Mouse (Mus musculus): ENCODE data around the gene Chst1. TPM values are rescaled to one million over a fixed set of nuclear protein-coding genes. Genes with fewer than 3 reads are reported as not detected.

Gene Chst1
- total and polyA plus RNA-seq, 2 experiments: 0.09 to 0.18 TPM

DNA sequence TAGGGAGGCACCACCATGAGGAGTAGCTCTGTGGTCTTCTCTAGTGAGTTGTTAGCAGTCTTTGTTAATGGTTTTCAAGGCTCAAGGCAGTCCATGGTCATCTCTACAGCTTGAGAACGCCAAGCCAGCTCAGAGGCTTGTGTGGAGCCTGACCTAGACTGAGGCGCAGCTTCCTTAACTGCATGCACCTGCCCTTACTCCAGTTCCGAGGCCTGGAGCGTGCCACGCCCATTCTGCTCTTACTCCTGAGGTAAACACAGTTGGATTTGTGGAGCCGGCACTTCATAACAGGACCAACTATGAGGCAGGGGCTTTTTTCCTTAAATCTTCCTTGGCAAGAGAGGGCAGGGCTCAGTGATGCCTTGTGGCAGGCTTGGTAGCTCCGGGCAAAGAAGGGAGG lies 18.2 kb upstream of the Chst1 start:
- no peak for DNase-seq (ENCODE audit: extremely low read depth, low read depth, low spot score)
- H3K27me3 ChIP-seq (ENCODE audit: control insufficient read depth, insufficient read depth, low read length): no peaks in the 10 kb centered on the region
- 93% methylated on average over 7 of the region's 7 CpGs for WGBS
- no peak overlapping the region for H3K27ac ChIP-seq (replicated peaks; ENCODE audit: insufficient read depth, low read depth, low read length)
- TF ChIP-seq CTCF (IDR thresholded peaks at IDR 0.05; ENCODE audit: low read depth, low read length): no peak
- TF ChIP-seq POLR2A (IDR thresholded peaks at IDR 0.05; ENCODE audit: extremely low read depth, insufficient read depth, low read length): no peak
- H3K9ac ChIP-seq (ENCODE audit: low read depth, low read length): no peak overlapping the region
- H3K79me2 ChIP-seq (ENCODE audit: control insufficient read depth, insufficient read depth, low read length): no peaks in the 10 kb centered on the region
- H3K36me3 ChIP-seq (ENCODE audit: control insufficient read depth, insufficient read depth, low read length): no peaks in the 10 kb centered on the region
- no peak overlapping the region for H3K4me3 ChIP-seq (ENCODE audit: insufficient read depth, low read depth, low read length)
- no peaks in the 10 kb centered on the region for H3K4me1 ChIP-seq (ENCODE audit: control insufficient read depth, insufficient read depth, low read length)

DNA sequence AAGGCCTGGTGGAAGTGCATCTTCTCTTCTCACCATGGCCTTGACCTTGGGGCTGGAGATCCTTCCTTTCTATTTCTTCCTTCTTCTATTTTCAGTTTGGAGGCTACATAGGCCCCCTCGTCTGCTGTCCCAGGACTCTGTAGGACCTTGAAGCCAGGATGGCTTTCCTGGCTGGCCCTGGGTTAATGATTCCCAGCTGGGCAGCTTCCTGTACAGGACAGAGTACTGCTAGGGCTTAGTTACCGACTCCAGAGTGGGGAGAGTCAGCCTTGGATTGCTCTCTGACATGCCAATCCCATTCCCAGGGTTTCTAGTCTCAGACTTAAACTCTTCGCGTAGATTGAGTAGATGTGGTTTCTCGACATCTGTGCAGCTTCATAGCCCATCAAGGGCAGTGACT lies 16.9 kb upstream of the Chst1 start:
- Histone ChIP-seq H3K27me3 (ENCODE audit: control insufficient read depth, insufficient read depth, low read length) (no peaks in the 10 kb centered on the region), H3K9ac (ENCODE audit: low read depth, low read length) (no peak overlapping the region), H3K36me3 (ENCODE audit: control insufficient read depth, insufficient read depth, low read length) (no peaks in the 10 kb centered on the region), H3K4me1 (ENCODE audit: control insufficient read depth, insufficient read depth, low read length) (no peaks in the 10 kb centered on the region), H3K27ac (replicated peaks; ENCODE audit: insufficient read depth, low read depth, low read length) (no peak overlapping the region), H3K4me3 (ENCODE audit: insufficient read depth, low read depth, low read length) (no peak overlapping the region), H3K79me2 (ENCODE audit: control insufficient read depth, insufficient read depth, low read length) (no peaks in the 10 kb centered on the region)
- WGBS: 60% methylated on average over 5 of the region's 5 CpGs
- TF ChIP-seq POLR2A (IDR thresholded peaks at IDR 0.05; ENCODE audit: extremely low read depth, insufficient read depth, low read length): no peak
- no peak for TF ChIP-seq CTCF (IDR thresholded peaks at IDR 0.05; ENCODE audit: low read depth, low read length)
- no peak for DNase-seq (ENCODE audit: extremely low read depth, low read depth, low spot score)

DNA sequence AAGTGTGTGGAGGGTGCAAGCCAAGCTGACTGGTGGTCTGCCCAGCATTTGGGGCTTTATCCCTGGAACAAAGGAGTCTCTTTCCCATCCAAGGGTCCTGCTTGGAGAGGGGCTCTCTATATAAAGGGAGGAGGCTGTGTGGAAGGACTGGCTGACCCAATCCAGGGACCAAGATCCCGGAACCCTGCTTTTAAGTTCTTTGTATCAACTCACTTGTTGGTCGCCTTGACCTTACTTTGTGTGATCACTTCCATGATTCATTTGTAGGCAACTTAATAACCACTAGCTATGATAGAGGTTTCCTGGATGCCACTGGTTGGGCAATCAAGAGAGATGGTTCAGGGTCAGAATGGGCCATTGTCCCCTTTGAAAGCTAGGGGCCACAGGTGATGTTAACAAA lies 11.7 kb upstream of the Chst1 start:
- H3K9ac ChIP-seq (ENCODE audit: low read depth, low read length): no peak overlapping the region
- no peaks in the 10 kb centered on the region for H3K36me3 ChIP-seq (ENCODE audit: control insufficient read depth, insufficient read depth, low read length)
- no peak for DNase-seq (ENCODE audit: extremely low read depth, low read depth, low spot score)
- no peak for TF ChIP-seq POLR2A (IDR thresholded peaks at IDR 0.05; ENCODE audit: extremely low read depth, insufficient read depth, low read length)
- no peak for TF ChIP-seq CTCF (IDR thresholded peaks at IDR 0.05; ENCODE audit: low read depth, low read length)
- no peaks in the 10 kb centered on the region for H3K27me3 ChIP-seq (ENCODE audit: control insufficient read depth, insufficient read depth, low read length)
- no peaks in the 10 kb centered on the region for H3K4me1 ChIP-seq (ENCODE audit: control insufficient read depth, insufficient read depth, low read length)
- no peak overlapping the region for H3K27ac ChIP-seq (replicated peaks; ENCODE audit: insufficient read depth, low read depth, low read length)
- no peaks in the 10 kb centered on the region for H3K79me2 ChIP-seq (ENCODE audit: control insufficient read depth, insufficient read depth, low read length)
- 95% methylated on average over 2 of the region's 2 CpGs for WGBS
- H3K4me3 ChIP-seq (ENCODE audit: insufficient read depth, low read depth, low read length): no peak overlapping the region

DNA sequence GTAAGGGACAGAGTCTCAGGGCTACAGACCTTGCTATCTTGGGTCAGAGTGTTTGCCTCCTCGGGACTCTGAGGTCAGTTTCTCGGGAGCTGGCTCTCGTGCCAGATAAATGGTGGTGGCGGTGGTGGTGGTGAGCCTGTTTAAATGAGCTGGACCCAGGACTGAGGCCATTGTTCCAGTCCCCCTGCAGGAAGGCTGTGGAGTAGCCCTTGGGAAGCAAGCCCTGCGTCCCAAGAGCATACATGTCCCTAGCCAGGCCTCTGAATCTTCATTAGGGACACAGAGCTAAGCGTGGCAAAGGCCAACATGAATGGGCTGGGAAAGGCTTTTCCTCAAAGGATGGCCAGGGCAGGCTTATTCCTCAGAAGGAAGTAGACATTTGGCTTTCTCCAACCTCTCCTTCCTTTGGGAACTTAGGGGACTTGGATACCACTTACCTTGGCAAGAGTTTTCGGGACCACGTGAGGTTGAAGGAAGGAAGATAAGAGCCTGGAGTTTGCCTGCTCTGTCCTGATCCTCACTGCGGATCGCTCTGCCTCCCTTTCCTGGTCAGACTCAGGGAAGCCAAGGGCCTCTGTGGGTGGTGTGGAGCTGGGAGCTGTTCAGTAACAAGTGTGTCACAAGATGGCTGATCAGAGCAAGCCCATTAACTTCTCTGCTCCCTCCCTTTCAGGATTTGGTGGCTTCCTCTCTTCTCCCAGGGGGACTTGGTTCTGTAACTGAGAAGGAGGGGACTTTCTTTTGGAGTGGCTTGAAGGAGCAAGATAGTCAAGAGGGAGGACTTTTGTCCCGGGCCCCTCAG lies 4.4 kb upstream of the Chst1 start:
- Histone ChIP-seq H3K9ac (ENCODE audit: low read depth, low read length) (no peak overlapping the region), H3K27me3 (ENCODE audit: control insufficient read depth, insufficient read depth, low read length) (no peaks in the 10 kb centered on the region; the same call in 1 of the 2 replicates), H3K4me3 (ENCODE audit: insufficient read depth, low read depth, low read length) (no peak overlapping the region), H3K36me3 (ENCODE audit: control insufficient read depth, insufficient read depth, low read length) (no peaks in the 10 kb centered on the region), H3K79me2 (ENCODE audit: control insufficient read depth, insufficient read depth, low read length) (no peaks in the 10 kb centered on the region), H3K27ac (replicated peaks; ENCODE audit: insufficient read depth, low read depth, low read length) (no peak overlapping the region), H3K4me1 (ENCODE audit: control insufficient read depth, insufficient read depth, low read length) (no peaks in the 10 kb centered on the region)
- TF ChIP-seq POLR2A (IDR thresholded peaks at IDR 0.05; ENCODE audit: extremely low read depth, insufficient read depth, low read length) (no peak), CTCF (IDR thresholded peaks at IDR 0.05; ENCODE audit: low read depth, low read length) (0 out of 2 replicates have a peak, but pooled peaks have one; percentile 14)
- DNase-seq (ENCODE audit: extremely low read depth, low read depth, low spot score): no peak
- 72% methylated on average over 11 of the region's 11 CpGs for WGBS

DNA sequence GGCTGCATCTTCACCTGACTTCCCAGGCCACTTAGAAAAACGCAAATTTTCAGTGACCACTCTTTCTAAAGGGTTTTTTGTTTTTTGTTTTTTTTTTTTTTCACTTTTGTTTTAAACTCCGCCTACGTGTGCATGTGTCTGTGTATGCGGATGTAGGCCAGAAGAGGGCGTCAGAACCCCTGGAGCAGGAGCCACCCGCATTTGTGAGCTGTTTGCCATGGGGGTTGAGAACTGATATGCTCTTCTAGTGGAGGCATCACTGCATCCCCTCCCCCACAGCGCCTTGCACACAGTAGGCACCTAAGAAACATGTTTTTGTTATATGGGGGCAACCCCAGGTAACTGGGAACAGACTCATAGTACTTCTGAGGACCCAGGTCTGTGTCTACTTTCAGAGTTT lies 2.2 kb upstream of the Chst1 start:
- 28% methylated on average over 7 of the region's 7 CpGs for whole genome bisulfite sequencing
- no peak overlapping the region for H3K4me3 ChIP-seq (ENCODE audit: insufficient read depth, low read depth, low read length)
- H3K4me1 ChIP-seq (ENCODE audit: control insufficient read depth, insufficient read depth, low read length): no peaks in the 10 kb centered on the region
- TF ChIP-seq CTCF (IDR thresholded peaks at IDR 0.05; ENCODE audit: low read depth, low read length): peak; percentile 37
- TF ChIP-seq POLR2A (IDR thresholded peaks at IDR 0.05; ENCODE audit: extremely low read depth, insufficient read depth, low read length): no peak
- H3K79me2 ChIP-seq (ENCODE audit: control insufficient read depth, insufficient read depth, low read length): no peaks in the 10 kb centered on the region
- no peaks in the 10 kb centered on the region for H3K36me3 ChIP-seq (ENCODE audit: control insufficient read depth, insufficient read depth, low read length)
- no peak for DNase-seq (ENCODE audit: extremely low read depth, low read depth, low spot score)
- no peak overlapping the region for H3K27ac ChIP-seq (replicated peaks; ENCODE audit: insufficient read depth, low read depth, low read length)
- H3K9ac ChIP-seq (ENCODE audit: low read depth, low read length): no peak overlapping the region
- peaks cover 2% of the 10 kb centered on the region; the same call in 1 of the 2 replicates for H3K27me3 ChIP-seq (ENCODE audit: control insufficient read depth, insufficient read depth, low read length)

DNA sequence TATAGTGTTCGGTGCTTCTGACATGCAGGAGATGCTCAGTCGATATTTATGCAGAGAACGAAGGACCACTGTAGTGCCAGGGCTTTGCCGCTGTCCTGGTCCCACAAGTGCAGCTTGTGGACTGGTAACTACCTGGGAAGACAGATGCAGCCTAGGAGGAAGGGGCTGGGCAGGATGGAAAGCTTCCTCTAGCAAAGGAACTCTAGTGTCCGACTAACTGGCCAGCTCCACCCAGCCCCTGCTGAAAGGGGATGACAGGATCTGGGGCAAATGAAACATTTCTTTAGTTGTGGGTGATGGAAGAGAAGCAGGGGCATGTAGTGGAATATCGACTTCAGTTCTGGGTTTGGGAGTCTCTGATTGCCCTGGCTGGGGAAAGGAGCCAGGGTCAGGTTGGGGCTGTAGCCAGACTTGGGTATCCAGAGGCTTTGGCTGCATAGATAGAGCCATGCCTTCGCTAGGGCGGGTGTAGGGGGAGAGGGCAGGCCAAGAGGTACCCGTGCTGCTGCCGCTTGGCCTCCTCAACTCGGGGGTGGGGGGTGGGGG lies 493 bp upstream of the Chst1 start:
- Histone ChIP-seq H3K4me1 (ENCODE audit: control insufficient read depth, insufficient read depth, low read length) (no peaks in the 10 kb centered on the region), H3K36me3 (ENCODE audit: control insufficient read depth, insufficient read depth, low read length) (no peaks in the 10 kb centered on the region), H3K9ac (ENCODE audit: low read depth, low read length) (no peak overlapping the region), H3K4me3 (ENCODE audit: insufficient read depth, low read depth, low read length) (no peak overlapping the region), H3K27ac (replicated peaks; ENCODE audit: insufficient read depth, low read depth, low read length) (no peak overlapping the region), H3K27me3 (ENCODE audit: control insufficient read depth, insufficient read depth, low read length) (peaks cover 2% of the 10 kb centered on the region; the same call in 1 of the 2 replicates), H3K79me2 (ENCODE audit: control insufficient read depth, insufficient read depth, low read length) (no peaks in the 10 kb centered on the region)
- TF ChIP-seq CTCF (IDR thresholded peaks at IDR 0.05; ENCODE audit: low read depth, low read length) (no peak), POLR2A (IDR thresholded peaks at IDR 0.05; ENCODE audit: extremely low read depth, insufficient read depth, low read length) (no peak)
- DNase-seq (ENCODE audit: extremely low read depth, low read depth, low spot score): no peak
- 29% methylated on average over 11 of the region's 11 CpGs for WGBS
